Mouse (Mus musculus) embryo, embryonic 9.5 days (tissue): ENCODE data around the gene Rftn1.

ENCODE experiments used
- DNase-seq: peaks from one replicate; pipeline ENCODE4 v3.0.0-alpha.2; 2017; ENCODE audit errors: extremely low spot score

The Rftn1 gene

GRCm38 (mm10) chr17:50201828-50202445 is 11.5 kb upstream of the Rftn1 start:
- no peak for DNase-seq

GRCm38 (mm10) chr17:50199075-50199850 is 8.8 kb upstream of the Rftn1 start:
- DNase-seq: no peak

- DNase-seq: no peak
These were observed 7.1 kb upstream of the Rftn1 start for GRCm38 (mm10) chr17:50197572-50197971.

- DNase-seq: no peak
These were observed 5.7 kb upstream of the Rftn1 start for GRCm38 (mm10) chr17:50196005-50196672.

- no peak for DNase-seq
These were observed 4.9 kb upstream of the Rftn1 start for GRCm38 (mm10) chr17:50195399-50195798.

- no peak for DNase-seq
These were observed 4.1 kb upstream of the Rftn1 start for GRCm38 (mm10) chr17:50194541-50194940.

- DNase-seq: no peak
These were observed 3.2 kb upstream of the Rftn1 start for GRCm38 (mm10) chr17:50193653-50194052.

- no peak for DNase-seq
These were observed 2.0 kb upstream of the Rftn1 start for GRCm38 (mm10) chr17:50192376-50192940.

- no peak for DNase-seq
These were observed 964 bp upstream of the Rftn1 start for GRCm38 (mm10) chr17:50191318-50191957.

- peak; percentile 77 for DNase-seq
These were observed 977 bp downstream of the Rftn1 start for GRCm38 (mm10) chr17:50189381-50190012.

- DNase-seq: no peak
These were observed 1.7 kb downstream of the Rftn1 start for GRCm38 (mm10) chr17:50188662-50189345.

GRCm38 (mm10) chr17:50185616-50186015 is 4.9 kb downstream of the Rftn1 start:
- DNase-seq: no peak

- DNase-seq: no peak
These were observed 5.4 kb downstream of the Rftn1 start for GRCm38 (mm10) chr17:50185083-50185482.

GRCm38 (mm10) chr17:50184217-50185038 is 6.0 kb downstream of the Rftn1 start:
- no peak for DNase-seq

- DNase-seq: no peak
These were observed 7.2 kb downstream of the Rftn1 start for GRCm38 (mm10) chr17:50183300-50183699.

- no peak for DNase-seq
These were observed 7.9 kb downstream of the Rftn1 start for GRCm38 (mm10) chr17:50182542-50182951.

- DNase-seq: no peak
These were observed 9.4 kb downstream of the Rftn1 start for GRCm38 (mm10) chr17:50180899-50181570.

- no peak for DNase-seq
These were observed 16.7 kb downstream of the Rftn1 start for GRCm38 (mm10) chr17:50173776-50174175.

- DNase-seq: no peak
These were observed 17.1 kb downstream of the Rftn1 start for GRCm38 (mm10) chr17:50173368-50173767.
